Mouse (Mus musculus) spleen, adult 2 months (tissue): ENCODE results near the gene Gm45837.

ENCODE experiments used
- CTCF ChIP-seq: fragments of 200-500 bp; IDR thresholded peaks from 2 replicates; pipeline ENCODE4 v1.5.1; 2011; ENCODE audit warnings: mild to moderate bottlenecking, inconsistent platforms; ENCODE audit not compliant: insufficient read depth, insufficient read length, insufficient replicate concordance; ENCODE audit errors: extremely low read depth
- POLR2A ChIP-seq: fragments of 200-500 bp; IDR thresholded peaks from 2 replicates; pipeline ENCODE4 v1.6.1; 2011; ENCODE audit warnings: low read depth, low read length, inconsistent platforms

GRCm38 (mm10) chr7:101419013-101419770, 8.5 kb downstream of the Gm45837 start:
- TF ChIP-seq POLR2A (no peak), CTCF (no peak)
